Mouse (Mus musculus) frontal cortex, postnatal 36 days (tissue): ENCODE measurements around the gene Clic4.
"Not testable (repeated sequence)": the region's sequence is repeated elsewhere in the genome, so short reads cannot be mapped to it uniquely, and the experiment has no call there.

ENCODE experiments used
- DNase-seq, 2 experiments: peaks; one replicate each; pipeline ENCODE4 v3.0.0; 2022; ENCODE audit warnings: low spot score in 2 of 2

Clic4 gene

DNA sequence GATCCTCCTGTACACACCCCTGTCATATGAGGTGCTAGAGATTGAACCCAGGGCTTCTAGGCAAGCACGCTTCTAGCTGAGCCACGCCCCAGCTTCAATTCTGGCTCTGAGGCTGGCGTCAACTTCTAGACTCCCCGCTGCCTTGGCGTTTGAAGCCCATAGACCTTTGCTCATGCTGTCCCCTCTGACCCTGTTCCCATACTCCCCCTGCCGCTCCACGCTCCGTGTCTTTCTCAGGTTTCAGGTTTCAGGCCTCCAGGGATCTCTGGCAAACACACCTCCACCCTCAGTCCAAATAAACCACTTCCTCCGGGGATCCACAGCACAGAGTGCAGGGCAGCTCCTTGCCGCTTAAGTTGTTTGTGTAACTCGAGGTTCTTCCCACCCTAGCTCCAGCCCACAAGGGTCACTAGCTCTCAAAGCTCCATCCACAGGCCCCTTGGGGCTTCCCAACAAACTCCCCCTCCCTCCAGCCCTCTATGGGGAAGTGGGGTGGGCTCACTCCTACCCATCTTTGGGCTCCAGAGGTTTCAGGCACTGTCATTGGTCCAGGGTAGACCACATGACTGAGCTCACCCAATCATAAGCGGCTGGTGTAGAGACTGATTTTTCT, 20.0 kb upstream of the Clic4 start:
- no peak for DNase-seq

DNA sequence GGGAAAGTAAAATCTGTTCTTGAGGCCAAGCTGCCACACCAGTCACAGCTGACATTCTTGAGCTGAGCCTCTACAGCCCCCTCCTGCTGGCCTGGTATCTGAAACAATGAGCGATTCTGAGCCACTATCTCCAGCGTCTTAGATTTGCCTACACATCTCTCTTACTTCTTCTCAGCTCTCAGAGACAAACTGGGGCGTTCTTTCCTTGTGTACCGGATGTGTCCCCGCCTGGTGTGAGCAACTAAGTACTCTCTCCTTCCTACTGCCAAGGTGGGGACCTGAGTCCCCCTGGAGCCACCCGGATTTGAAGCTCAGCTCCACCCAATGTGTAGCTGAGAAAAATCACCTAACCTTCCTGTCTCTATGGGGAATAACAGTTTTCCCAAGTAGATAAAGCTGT, 19.2 kb upstream of the Clic4 start:
- no peak for DNase-seq

DNA sequence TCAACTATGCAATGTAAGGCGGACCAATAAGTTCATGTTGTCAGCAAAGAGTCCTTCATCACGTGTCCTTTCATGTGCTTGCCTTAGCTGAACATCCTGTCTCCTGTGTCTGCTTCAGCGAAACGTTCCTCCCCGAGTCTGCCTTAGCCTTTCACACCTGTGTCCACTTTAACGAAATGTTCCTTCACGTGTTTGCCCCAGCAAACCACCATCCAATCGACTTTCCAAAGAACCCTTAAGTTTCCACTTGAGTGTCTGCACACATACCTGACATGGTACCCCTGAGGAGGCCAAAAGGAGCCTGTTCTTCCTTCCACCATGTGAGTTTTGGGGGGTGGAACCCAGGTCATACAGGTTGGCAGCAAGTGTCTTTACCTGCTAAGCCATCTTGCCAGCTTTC, 18.6 kb upstream of the Clic4 start:
- DNase-seq, result no peak

- no peak for DNase-seq
Observed at GRCm38 (mm10) chr4:135287975-135288374, 15.4 kb upstream of the Clic4 start.

DNA sequence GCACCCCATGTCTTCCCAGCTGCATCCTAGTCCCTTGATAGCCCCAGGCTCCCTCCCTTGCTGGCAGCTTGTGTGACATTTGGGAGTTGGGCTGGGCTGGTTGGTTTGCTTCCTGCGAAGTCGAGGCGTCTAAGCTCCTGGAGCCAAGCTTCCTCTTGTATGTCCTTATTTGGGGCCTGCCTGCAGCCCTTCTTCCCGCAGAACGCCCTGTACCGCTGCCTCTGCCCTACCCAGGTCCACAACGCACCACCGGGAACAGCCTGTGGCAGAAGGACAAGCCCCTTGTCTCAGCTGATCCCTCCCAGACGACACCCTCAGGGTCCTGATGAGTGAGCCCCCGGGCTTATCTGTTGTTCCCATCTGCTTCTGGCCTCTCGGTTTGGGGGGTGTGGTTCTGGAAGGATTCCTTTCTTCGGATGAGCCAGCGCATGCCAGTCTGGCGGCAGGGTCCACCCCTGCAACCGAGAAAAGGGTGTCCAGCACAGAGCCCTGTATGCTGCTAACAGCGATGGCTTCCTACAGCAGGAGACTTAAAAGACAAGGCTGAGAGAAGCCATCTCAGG, 14.3 kb upstream of the Clic4 start:
- no peak for DNase-seq

DNA sequence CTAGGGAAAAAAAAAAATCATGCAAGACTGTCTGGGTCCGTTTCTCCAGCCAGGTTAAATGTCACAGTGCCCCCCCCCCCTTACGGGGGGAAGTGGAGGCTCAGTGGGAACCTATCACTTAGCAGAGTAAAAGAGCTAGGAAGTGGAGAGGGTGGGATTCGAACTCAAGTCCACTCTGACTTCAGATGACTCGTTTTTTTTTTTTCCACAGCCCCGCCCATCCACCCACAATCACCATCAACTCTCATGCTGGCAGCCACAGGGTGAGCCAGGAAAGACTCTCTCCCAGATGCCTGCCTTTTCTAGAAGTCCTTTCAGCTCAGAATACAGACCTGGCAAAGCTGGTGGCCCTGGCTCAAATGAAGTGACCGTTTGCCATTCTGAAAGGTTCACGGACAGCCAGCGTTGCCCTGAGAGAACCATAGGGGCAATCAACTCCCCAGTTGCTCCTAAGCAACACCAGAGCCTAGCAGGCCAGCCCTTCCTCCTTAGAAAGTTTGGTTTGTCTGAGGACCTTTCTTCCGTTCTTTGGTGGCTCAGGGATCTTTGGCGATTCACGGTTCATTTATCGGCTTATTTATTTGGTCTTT, 13.5 kb upstream of the Clic4 start:
- peak in 1 of 2 experiments; percentile 14 for DNase-seq

- DNase-seq, result no peak
Observed at GRCm38 (mm10) chr4:135285436-135285835, 12.8 kb upstream of the Clic4 start.

DNA sequence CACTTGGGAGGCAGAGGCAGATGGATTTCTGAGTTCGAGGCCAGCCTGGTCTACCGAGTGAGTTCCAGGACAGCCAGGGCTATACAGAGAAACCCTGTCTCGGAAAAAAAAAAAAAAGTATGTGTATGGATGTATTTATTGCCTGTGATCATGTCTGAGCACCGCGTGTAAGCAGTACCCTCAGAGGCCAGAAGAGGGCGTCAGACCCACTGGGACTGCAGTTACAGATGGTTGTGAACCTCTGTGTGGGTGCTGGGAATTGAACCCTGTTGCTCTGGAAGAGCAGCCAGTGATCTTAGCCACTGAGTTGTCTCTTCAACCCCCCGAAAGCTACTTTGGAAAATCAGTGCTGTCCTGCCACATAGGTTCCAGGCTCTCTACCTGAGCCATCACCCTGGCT, 11.3 kb upstream of the Clic4 start:
- no peak for DNase-seq

DNA sequence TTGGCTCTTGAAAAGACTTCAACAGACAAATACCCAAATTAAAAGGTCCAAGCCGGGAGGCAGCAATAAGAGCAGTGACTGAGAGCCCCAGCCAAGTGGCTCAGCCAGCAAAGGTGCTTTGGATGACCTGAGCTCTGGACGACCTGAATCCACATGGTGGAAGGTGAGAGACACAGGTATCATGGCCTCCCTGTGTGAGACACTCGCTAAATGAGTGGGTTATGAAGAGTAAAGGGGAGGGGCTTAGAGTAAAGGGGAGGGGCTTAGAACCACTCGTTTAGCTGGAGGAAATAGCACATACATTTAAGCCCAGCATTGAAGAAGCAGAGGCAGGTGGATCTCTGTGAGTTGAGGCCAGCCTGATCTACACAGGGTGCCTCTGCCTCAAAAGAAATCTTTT, 10.8 kb upstream of the Clic4 start:
- DNase-seq, result no peak

DNA sequence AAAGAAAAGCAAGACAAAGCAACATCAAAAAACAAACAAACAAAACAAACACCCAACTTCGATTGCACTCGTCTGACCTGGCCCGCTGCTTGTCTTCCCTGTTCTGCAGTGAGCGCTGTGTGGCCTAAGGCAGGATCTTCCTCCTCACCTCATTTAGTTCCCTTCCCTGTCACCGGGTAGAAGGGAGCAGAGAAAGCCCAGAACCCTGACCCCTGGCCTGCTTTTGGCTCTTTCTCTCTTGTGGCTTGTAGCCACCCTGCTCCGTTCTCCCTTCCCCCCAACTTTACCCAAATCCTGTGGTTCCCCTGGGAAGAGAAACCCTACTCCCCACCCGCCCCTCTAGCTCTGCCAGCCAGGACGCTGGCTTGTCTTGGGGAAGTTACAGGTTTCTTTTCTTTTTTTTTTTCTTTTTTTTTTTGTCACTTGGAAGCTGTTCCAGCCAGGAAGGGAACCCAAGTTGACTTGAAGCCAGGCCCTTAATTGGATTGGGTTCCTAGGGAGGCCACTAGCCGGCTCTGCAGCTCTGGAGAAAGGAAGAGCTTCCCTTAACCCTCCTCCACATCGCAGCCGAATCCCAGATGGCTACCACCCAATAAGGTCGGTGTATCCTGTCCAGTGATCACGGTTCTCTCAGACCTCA, 10.2 kb upstream of the Clic4 start:
- DNase-seq, result no peak

DNA sequence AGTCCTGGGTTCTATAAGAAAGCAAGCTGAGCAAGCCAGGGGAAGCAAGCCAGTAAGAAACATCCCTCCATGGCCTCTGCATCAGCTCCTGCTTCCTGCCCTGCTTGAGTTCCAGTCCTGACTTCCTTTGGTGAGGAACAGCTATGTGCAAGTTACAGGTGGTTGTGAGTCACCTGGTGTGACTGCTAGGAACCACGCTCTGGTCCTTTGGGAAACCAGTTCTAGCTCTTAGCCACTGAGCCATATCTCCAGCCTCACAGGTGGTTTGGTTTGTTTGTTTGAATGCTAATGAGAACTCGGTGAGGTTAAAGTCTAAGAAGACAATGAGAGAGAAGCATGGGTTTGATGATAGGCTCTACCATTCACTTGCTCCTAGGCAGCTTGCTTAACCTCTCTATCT, 7.4 kb upstream of the Clic4 start:
- DNase-seq, result not testable (repeated sequence)

DNA sequence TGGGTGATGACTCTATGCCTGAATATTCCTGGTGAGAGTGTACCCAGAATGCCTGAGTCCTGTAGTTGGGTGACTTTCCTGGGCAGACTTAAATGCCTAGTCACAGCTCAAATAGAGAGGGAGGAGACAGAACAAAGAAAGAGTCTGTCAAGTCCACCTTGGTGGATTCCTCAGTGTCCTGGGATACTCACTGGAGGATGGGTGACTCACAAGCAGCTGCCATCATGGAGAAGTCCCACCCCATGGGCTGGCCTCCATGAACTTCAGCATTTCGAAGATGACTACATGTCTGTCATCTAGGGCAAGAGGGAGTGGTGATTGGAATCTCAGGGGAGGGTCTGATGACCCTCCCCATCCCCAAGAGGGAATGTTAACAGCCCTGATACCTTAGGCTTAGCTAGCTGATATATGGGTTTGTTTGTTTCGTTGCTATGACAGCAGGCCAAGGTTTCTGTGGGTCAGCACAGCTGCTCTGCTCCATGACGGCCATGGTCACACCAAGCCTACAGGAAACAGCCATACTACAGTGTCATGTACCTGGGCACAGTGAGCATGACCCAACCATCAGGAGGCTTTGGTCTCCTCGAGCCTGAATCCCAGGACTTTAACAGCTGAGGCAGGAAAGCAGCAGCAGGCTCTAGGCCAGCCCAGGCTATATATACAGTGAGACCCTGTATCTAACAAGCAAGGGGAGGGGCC, 4.2 kb upstream of the Clic4 start:
- no peak for DNase-seq

DNA sequence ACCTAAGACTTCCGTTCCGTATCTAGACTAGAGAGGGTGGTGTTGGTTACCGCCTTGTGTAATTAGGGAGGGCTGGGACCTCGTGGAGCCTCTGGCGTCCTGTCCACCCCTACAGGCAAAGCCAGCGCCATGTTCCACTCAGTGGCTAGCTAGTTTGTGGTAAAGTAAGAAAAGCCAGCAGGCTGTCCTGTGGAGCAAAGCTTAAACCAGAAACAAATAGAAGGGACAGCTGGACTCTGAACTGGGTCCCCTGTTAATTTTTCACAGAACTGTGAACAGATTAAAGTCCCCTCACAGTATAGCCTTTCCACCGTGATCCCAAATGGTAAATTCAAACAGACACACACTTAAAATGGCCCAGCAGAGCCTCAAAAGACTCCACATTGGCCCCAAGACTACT, 2.1 kb upstream of the Clic4 start:
- DNase-seq, result no peak

DNA sequence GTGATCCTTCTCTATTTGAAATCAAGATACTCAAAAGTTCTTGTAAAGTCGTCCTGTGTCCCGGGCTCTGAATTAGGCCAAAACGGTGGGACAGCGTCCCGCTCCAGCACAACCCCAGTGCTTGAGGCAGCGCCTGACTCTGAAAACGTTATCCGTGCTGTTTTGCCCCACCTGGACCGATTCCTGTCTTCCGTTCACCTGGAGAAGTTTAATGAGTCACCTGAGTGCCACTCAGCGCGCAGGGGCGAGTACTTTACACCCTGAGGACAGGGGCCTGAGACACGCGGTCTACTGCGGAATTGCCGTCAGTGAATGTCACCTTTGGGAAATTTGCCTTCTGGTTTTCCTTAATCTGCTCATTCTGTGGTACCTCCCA, 681 bp upstream of the Clic4 start:
- DNase-seq, result no peak

DNA sequence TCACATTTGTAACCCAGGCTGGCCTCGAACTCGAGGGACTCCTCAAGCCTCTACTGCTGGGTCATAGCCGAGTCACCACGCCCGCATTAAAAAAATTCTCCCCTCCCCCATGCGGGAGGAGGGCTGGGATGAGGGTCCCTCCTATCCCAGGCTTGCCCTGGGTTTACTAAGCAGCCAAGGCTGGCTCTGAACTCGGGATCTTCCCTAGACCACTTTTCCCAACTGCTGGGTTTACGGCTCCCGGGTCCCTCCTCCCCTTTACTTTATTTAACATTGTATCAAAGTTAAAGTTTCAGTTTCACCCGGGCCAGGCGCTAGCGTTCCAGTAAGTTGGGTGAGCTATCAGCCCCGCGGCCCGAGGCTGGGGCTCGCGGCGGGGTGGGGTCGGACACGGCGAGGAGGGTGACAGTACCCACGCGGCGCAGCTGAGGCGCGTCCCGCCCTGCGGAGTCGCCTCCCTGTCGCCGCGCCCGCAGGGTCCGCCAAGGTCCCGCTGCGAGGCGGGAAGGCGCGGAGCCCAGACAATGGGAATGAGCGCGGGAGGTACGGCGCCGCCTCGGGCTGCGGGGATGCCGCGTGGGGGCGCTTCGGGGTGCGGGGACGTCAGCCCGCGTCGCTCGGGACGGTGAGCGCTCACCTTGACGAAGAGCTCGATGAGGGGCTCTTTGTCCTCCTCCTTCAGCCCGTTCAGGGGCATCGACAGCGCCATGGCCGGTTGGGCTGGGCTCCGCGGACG, 565 bp downstream of the Clic4 start:
- DNase-seq, result peak in 1 of 2 experiments; percentile 12

DNA sequence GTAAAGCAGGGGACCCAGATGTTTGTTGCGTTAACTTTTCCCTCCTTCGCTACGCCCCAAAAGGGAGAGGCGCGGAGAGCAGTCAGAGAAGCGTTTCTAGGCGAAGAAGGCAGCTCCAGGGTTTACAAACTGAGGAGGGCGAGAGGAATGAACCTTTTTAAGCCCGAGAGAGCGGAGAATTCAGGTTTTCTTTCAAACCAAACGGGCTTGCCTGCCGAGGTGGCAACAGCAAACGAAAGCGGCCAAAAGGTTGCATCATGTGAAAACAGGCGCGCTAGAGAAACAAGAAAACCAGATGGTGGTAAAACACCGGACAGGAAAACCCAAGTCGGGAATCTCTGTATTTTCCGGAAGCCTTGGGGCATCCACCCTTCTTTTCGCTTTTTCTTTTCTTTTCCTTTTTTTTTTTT, 1.2 kb downstream of the Clic4 start:
- DNase-seq, result peak in 1 of 2 experiments; percentile 10

DNA sequence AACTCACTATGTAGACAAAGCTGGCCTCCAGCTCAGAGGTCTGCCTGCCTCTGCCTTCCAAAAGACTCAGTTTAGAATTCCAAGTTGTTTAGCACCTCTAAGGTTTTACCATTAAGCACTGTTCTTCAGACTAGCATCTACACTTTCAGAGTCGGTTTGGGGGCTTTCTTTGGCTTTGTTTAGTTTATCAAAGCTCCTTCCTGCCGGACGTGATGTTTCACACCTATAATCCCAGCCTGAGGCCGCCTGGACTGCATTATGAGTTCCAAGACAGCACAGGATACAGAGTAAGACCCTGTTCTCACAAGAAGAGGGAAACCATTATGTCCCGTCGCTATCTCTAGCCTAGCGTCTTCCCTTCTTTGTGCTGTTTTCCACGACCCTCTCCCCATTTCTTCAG, 2.1 kb downstream of the Clic4 start:
- no peak for DNase-seq

DNA sequence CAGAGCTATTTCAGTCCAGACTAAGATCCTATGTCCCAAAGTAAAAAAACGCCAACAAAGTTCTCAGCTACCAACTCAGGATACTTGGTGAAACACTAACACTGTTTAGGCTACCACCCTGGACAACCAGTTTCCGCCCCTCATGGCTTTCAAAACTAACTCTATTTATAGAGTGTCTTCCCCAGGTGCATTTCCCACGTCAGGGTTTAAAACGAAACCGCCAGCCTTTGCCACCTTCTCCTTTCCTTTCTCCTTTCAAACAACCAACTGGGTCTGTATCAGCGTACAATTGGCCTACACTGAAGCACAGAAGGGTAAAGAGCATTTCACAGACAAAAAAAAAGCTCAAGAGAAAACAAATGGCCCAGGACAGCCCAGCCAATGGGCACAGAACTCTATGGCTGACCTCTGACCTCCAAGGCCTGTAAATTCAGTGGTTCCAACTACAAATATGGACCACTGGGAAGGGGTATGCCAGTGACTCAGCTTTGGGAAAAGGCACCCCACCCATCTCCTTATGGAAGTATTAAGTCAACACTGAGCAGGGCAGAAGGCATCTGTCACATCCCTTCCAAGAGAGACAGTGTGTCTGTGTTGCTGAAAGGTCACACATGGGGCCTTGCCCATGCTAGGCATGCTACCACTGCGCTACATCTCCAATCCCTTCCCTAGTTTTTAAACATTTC, 2.8 kb downstream of the Clic4 start:
- DNase-seq, result no peak

- DNase-seq, result no peak
Observed at GRCm38 (mm10) chr4:135267521-135267920, 5.1 kb downstream of the Clic4 start.

GRCm38 (mm10) chr4:135266987-135267386, 5.6 kb downstream of the Clic4 start:
- DNase-seq, result no peak

GRCm38 (mm10) chr4:135260434-135260833, 12.2 kb downstream of the Clic4 start:
- DNase-seq, result no peak
